Mouse (Mus musculus) adrenal gland, adult 8-10 months (tissue): ENCODE results near the gene Atxn7l1. TPM values are rescaled to one million over a fixed set of nuclear protein-coding genes. Genes with fewer than 3 reads are reported as not detected.

Experiments
- DNase-seq: peaks from one replicate; pipeline ENCODE4 v3.0.0; 2022
- total RNA-seq, 4 experiments: library from RNA; stranded (reverse); gene quantifications; 2 replicates each; pipeline ENCODE4 v1.2.4; 2022

Atxn7l1 gene
- total RNA-seq, 4 experiments from 2014 or later: 25.2 to 44.6 (median 35.4) TPM

- DNase-seq: no peak
Measured at GRCm38 (mm10) chr12:33183138-33183627, 35.7 kb downstream of the Atxn7l1 start.

DNA sequence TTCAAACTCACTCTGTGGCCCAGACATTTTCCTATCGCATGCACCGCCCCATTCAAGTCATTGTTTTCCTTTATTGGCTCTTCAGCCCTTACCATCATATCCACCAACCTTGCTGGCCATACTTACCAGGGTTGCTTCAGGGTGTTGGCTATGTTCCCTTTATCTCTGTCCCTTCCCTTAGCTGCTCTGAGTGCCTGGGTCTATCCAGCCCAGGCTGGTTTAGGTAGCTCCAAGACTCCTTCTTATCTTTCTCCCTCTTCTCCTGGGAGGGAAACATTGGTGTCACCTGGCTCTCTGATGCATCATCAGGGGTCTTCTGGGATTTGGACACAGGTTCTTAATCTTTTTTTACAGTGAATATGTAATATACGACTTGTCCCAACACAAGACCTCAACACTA is 36.6 kb downstream of the Atxn7l1 start:
- no peak for DNase-seq

DNA sequence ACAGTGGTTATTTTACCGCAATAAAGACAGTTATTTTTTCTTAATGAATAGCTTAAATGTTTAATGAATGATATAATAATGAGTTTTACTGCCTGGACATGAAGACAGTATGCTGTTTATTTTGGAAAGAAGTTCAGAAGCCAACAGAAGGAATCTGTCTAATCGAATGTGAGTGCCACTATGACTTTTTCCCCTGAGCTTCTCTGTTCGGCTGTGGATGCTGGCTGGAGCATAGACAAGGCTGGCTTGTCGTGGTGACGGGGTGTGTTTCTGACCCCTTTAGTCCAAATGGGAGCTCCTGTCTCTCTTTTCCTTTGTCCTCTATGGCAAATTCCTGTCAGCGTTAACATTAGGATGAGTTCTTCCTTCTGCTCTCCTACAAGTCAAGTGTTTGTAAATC is 37.6 kb downstream of the Atxn7l1 start:
- DNase-seq: no peak

GRCm38 (mm10) chr12:33186331-33186730 is 38.8 kb downstream of the Atxn7l1 start:
- DNase-seq: no peak

GRCm38 (mm10) chr12:33190133-33190532 is 42.6 kb downstream of the Atxn7l1 start:
- DNase-seq: no peak

GRCm38 (mm10) chr12:33190633-33191032 is 43.1 kb downstream of the Atxn7l1 start:
- DNase-seq: no peak

- no peak for DNase-seq
Measured at GRCm38 (mm10) chr12:33193408-33193901, 46.0 kb downstream of the Atxn7l1 start.

- DNase-seq: no peak
Measured at GRCm38 (mm10) chr12:33195175-33195574, 47.7 kb downstream of the Atxn7l1 start.

GRCm38 (mm10) chr12:33197287-33197686 is 49.8 kb downstream of the Atxn7l1 start:
- no peak for DNase-seq

GRCm38 (mm10) chr12:33197746-33198145 is 50.3 kb downstream of the Atxn7l1 start:
- no peak for DNase-seq

DNA sequence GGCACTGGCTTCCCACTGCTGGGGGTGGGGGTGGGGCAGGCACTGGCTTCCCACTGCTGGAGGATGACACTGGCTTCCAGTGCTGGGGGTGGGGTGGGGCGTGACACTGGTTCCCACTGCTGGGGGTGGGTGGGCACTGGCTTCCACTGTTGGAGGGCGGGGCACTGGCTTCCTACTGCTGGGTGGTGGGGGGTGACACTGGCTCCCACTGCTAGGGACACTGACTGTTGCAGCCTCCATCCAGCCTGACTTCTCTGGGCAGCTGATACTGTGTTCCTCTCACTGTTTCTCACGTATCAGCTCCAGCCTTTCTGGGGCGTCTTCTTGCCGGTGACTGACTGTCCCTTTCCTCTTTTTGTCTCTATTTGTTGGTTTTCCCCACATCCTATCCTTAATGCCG is 53.6 kb downstream of the Atxn7l1 start:
- DNase-seq: no peak

DNA sequence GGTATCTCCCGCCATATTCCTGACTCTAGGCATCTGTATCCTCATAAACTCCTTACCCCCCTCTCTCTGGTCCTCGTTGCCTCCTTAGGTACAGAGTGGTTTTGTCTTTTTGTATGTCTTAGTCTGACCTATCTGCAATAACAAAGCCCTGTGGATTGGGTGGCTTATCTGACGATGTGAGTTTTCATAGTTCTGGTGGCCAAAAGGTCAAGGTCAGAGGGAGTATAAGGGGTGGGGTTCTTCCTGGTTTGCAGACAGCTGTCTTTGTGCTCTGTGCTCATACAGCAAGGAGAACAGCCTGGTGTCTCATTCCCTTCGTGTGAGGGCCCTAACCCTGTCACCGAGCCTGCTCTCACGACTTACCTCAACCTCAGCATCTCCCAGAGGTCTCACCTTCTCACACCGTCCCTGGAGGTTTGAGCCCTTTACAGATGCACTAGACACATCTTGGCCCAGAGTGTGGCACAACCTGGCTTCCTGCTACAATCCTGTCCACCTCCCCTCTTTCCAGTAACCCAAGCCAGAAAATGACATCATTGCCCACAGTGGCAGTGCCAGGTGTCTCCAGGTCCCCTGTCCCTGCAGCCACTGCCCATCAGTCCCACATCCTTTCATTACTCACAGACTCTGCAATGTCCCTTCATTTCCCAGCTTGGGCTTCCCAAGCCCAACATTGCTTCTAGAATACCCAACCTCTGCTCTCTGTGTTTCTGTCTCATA is 54.2 kb downstream of the Atxn7l1 start:
- no peak for DNase-seq

DNA sequence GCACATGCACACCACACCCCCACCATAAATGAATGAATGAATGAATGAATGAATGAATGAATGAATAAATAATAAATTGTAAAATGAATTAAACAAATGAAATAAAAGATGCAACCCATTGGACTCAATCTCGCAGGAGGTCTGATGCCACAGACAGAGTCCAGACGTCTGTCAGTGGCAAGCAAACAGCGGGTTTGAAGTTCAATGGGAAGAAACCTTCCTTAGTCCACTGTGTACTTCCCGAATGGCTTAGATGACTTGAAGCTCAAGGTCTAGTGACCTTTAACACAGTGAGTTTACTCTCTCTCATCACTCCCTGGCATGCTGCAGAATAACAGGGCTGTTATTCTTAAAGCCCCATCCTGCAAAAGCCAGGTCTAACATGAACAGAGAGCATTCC is 57.8 kb downstream of the Atxn7l1 start:
- DNase-seq: no peak

GRCm38 (mm10) chr12:33206300-33206699 is 58.8 kb downstream of the Atxn7l1 start:
- DNase-seq: no peak

GRCm38 (mm10) chr12:33210856-33211255 is 63.4 kb downstream of the Atxn7l1 start:
- DNase-seq: no peak

DNA sequence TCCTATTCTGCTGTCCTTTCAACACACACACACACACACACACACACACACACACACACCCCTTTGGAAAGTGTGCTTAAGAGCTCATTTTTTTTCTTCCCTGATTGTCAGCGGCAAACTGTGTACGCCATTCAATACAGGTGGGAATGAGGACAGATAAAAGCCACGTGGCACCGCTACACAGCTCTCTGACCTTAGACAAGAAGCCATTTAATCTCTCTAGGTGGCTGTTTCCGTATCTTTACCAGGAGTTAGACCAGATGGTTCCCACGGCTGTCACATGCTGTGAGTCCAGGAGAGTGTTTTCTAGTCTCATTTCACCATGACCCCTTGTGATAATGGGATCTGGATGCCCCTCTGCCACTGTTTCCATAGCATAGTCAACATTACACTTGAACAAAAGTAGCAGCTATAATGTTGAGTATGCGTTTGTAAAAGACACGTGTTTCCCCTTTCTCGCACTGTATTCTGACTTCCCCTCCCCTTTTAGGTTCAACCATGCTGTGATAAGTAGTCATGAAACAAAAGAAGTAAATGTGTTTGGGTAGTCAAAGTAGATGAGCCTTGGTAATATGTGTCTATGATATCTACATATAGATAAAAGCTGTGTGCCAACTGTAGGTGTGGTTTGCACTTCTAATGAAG is 70.8 kb downstream of the Atxn7l1 start:
- DNase-seq: no peak

DNA sequence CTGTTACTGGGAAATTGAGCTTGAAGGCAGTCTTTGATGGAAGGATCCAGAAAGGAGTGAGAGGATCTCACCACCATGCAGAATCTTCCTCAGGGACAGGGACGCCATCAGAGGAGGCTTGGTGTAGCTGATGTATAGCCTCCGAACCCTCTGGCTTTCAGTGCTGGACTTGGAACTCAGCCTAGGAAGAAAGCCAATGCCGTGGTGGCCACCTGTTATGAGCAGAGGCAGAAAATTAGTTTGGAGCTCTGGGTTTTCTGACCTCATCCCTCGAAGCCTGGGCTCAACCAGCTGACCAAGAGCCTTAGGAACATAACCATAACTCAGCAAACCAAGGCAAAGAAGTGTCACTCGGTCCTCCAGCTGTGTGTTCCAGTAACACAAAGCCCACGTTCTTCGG is 71.9 kb downstream of the Atxn7l1 start:
- no peak for DNase-seq

DNA sequence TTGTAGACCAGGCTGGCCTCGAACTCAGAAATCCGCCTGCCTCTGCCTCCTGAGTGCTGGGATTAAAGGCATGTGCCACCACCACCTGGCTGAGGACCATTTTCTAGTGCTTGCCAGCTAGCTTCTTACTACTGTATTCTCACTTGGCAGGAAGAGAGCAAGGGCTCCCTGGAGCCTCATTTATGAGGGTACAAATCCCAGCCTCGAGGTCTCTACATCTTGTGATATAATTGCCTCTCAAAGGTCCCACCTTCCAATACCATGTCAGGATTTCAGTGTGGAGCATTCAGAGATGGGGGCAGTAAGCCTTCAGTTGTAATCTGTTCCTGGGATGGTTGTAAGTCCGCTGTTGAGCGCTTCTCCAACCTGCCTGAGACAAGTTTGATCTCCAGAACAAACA is 72.6 kb downstream of the Atxn7l1 start:
- DNase-seq: no peak

DNA sequence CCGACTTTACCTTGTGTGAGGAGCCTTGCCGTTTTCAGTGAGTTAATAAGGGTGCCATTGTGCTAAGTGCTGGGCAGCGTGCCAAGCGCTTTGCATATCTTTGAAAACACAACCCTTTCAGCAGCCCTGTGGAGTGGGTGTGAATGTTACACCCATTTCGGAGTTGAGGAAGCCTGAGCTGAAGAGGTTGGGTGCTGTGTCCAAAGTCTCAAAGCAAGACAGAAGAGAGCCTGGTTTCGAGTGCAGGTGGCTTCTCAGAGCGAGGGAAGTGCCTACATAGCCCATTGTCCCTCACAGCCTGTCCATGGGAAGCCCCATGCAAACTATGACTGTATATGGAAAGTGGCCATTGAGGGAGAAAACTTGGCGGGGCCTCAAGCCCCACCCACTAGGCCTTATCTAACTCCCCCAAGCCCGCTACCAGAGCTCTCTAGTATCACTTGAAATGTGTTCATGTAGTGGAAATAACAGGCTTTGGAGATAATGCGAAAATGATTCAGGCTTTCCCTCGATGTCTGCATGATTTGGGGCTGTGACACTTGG is 73.1 kb downstream of the Atxn7l1 start:
- DNase-seq: no peak

DNA sequence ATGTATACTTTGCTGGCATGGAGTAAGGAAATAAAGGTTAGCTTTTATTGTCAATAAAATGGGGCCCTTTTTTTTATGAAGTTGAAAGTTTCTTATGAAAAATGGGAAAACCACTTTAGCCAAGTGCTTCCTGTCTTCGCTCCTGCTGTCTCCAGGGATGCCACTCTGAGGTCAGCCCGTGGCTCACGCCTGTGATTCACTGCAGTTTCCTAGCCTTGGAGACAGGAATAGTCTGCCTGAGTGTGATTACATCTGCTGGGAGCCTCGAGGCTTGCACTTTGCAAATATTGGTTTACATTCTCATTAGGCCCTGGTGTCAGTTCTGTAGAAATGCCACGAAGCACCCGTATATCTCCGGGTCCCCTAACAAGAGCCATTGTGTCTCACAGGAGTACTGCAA is 74.7 kb downstream of the Atxn7l1 start:
- DNase-seq: peak; percentile 61

- DNase-seq: no peak
Measured at GRCm38 (mm10) chr12:33225117-33225541, 77.6 kb downstream of the Atxn7l1 start.

- no peak for DNase-seq
Measured at GRCm38 (mm10) chr12:33225978-33226377, 78.5 kb downstream of the Atxn7l1 start.

- no peak for DNase-seq
Measured at GRCm38 (mm10) chr12:33226596-33226995, 79.1 kb downstream of the Atxn7l1 start.

- DNase-seq: no peak
Measured at GRCm38 (mm10) chr12:33235314-33235713, 87.8 kb downstream of the Atxn7l1 start.
